Mouse (Mus musculus) lung, embryonic 15.5 days (tissue): ENCODE results near the gene Olfr288. TPM values are rescaled to one million over a fixed set of nuclear protein-coding genes. Genes with fewer than 3 reads are reported as not detected.

Experiments used
- ATAC-seq: fragments of 200-750 bp; cut with Nextera tagmentation; 2 replicates; pipeline ENCODE4 v1.8.0; 2017; ENCODE audit warnings: moderate number of reproducible peaks, borderline replicate concordance; ENCODE audit not compliant: low FRiP score, low TSS enrichment; ENCODE audit errors: extremely low read depth
- H3K27ac ChIP-seq: fragments of 300-500 bp; sonication (generic); 2 replicates; pipeline ENCODE4 v1.5.1; 2015; ENCODE audit warnings: moderate library complexity, mild to moderate bottlenecking, inconsistent platforms
- H3K27me3 ChIP-seq: fragments of 300-500 bp; sonication (generic); 2 replicates; pipeline ENCODE4 v1.6.1; 2015; ENCODE audit warnings: inconsistent platforms
- H3K36me3 ChIP-seq: fragments of 300-500 bp; sonication (generic); 2 replicates; pipeline ENCODE4 v1.6.1; 2015; ENCODE audit warnings: inconsistent platforms
- H3K4me1 ChIP-seq: fragments of 300-500 bp; sonication (generic); 2 replicates; pipeline ENCODE4 v1.6.1; 2015; ENCODE audit warnings: inconsistent platforms
- H3K4me2 ChIP-seq: fragments of 300-500 bp; sonication (generic); 2 replicates; pipeline ENCODE4 v1.6.1; 2015; ENCODE audit warnings: inconsistent platforms, mild to moderate bottlenecking, moderate library complexity
- H3K4me3 ChIP-seq: fragments of 300-500 bp; sonication (generic); 2 replicates; pipeline ENCODE4 v1.5.1; 2015; ENCODE audit warnings: mild to moderate bottlenecking, inconsistent platforms
- H3K9ac ChIP-seq: fragments of 300-500 bp; sonication (generic); 2 replicates; pipeline ENCODE4 v1.6.1; 2015; ENCODE audit warnings: inconsistent platforms
- H3K9me3 ChIP-seq: fragments of 300-500 bp; sonication (generic); 2 replicates; pipeline ENCODE4 v1.6.1; 2016; ENCODE audit warnings: inconsistent platforms
- WGBS: fragments of 180-500 bp; shearing (Covaris S2); methylation state at CpG from one replicate; pipeline ENCODE4 v1.1.7; 2015; 5-methylcytosine and 5-hydroxymethylcytosine counted together
- polyA plus RNA-seq: library from polyadenylated mRNA; unstranded; fragments of >200 nt; fragmentation: Nextera tagmentation; extraction: Ambion mirVana; gene quantifications from 2 replicates; pipeline ENCODE4 v1.2.1, GENCODE M21; 2015

Olfr288 gene
- polyA plus RNA-seq, 1 experiment from 2014 or later: not detected

DNA sequence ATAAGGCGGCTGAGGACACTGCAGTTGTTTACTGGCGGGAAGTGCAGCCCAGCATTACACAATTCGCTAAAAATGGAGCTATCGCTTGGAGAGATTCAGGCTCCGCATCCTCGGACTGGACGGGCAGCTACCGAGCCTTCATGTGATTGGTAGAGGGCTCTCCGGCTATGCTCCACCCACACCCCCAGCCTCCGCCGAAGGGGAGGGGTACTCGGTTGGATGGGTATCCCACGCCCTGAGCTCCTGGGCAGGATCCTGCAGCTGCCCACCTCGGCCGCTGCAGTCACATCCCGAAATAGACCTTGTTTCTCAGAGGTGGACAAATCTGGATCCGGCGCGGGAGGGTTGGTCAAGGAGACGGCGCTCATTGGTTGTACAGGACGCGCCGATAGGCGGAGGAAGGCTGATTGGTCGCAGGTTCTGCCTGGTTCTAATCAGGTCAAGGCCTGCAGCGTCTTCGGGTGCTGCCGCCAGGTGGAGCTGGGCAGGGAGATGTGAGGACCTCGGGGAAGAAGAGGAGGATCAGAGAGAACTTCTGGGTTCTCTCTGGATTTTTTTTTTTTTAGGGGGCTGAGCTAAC, 14.1 kb downstream of the Olfr288 start:
- H3K27ac ChIP-seq: peak overlapping the region; percentile 20; the same call in 1 of the 2 replicates
- H3K36me3 ChIP-seq: no peaks in the 10 kb centered on the region
- under 1% methylated on average over 30 of the region's 30 CpGs for WGBS
- peak overlapping the region; percentile 63 for H3K4me3 ChIP-seq
- ATAC-seq: peak; percentile 97
- 0 out of 2 replicates have a peak overlapping the region, but pooled peaks have one; percentile 0 for H3K9ac ChIP-seq
- peaks cover 12% of the 10 kb centered on the region for H3K4me1 ChIP-seq
- peak overlapping the region; percentile 78 for H3K4me2 ChIP-seq
- peaks cover 24% of the 10 kb centered on the region; the same call in 1 of the 2 replicates for H3K27me3 ChIP-seq
- no peaks in the 10 kb centered on the region for H3K9me3 ChIP-seq

DNA sequence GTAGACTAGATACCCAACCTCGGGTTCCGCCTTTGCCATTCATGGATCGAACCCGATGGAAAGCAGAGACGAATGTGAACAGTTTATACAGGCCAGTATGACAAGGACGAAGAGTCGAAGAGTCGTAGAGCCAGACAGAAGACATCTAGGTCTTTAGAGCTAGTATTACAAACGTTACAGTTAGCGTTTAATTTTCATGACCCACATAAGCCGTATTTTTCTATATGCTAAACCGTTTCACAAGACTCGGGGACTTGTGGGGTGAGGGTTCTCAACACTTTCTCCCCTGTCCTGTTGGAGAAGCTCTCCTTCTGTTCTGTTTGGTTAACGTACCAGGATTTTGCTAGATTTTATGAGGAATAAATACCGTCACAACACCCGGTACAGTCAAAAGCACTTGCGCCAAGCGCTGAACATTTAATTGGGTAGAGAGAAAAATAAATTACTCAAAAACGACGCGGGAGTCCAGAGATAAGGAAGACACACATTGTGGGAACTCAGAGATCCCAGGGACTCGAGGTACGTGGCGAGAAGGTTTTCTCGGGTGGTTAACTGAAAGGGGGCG, 14.7 kb downstream of the Olfr288 start:
- no peak for ATAC-seq
- no peaks in the 10 kb centered on the region for H3K36me3 ChIP-seq
- H3K9me3 ChIP-seq: no peaks in the 10 kb centered on the region
- H3K27ac ChIP-seq: peak overlapping the region; percentile 20; the same call in 1 of the 2 replicates
- 0 out of 2 replicates have a peak overlapping the region, but pooled peaks have one; percentile 0 for H3K9ac ChIP-seq
- H3K4me1 ChIP-seq: peaks cover 12% of the 10 kb centered on the region
- H3K27me3 ChIP-seq: peaks cover 29% of the 10 kb centered on the region; the same call in 1 of the 2 replicates
- peak overlapping the region; percentile 63 for H3K4me3 ChIP-seq
- peak overlapping the region; percentile 78 for H3K4me2 ChIP-seq
- WGBS: 8% methylated on average over 26 of the region's 26 CpGs

DNA sequence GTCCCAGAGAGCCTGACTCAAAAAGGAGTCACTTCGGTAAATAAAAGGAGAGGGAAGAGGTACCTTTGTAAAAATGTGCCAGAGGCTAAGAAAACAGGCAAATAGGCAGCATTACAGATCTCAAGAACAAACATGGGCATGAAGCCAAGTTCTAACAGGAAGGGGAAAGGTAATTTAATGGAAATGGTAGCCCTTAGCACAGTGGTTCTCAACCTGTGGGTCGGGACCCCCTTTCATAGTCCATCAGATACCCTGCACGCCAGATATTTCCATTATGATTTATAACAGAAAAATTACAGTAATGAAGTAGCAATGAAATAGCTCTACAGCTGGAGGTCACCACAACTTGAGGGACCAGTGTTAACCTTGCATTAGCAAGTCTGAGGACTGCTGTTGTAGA, 18.0 kb downstream of the Olfr288 start:
- no peaks in the 10 kb centered on the region for H3K9me3 ChIP-seq
- WGBS: 53% methylated on average over 3 of the region's 3 CpGs
- H3K27ac ChIP-seq: no peak overlapping the region
- no peak for ATAC-seq
- H3K9ac ChIP-seq: no peak overlapping the region
- H3K36me3 ChIP-seq: no peaks in the 10 kb centered on the region
- H3K27me3 ChIP-seq: peaks cover 53% of the 10 kb centered on the region; the same call in 1 of the 2 replicates
- peaks cover 12% of the 10 kb centered on the region for H3K4me1 ChIP-seq
- no peak overlapping the region for H3K4me3 ChIP-seq
- H3K4me2 ChIP-seq: no peak overlapping the region

DNA sequence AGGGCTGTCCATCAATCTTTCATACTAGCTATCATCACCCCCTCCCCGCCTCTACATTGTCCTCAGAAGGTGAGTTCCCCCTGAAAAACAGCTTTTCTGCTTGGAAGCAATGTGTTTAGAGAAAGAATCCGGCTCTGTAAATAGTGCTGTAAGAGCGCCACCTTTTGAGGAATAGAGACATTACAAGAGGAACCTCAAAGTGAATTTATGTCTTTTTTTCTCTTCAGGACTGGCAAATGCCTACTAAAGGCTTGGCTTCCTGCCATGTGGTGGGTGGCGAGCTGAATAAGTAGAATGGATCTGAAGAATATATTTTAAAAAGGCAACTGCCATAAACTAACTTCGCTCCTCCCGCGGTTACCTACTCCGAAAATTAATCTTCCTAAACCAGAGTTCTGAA, 21.5 kb downstream of the Olfr288 start:
- Histone ChIP-seq H3K4me2 (no peak overlapping the region), H3K4me3 (no peak overlapping the region), H3K36me3 (no peaks in the 10 kb centered on the region), H3K9me3 (no peaks in the 10 kb centered on the region), H3K4me1 (no peaks in the 10 kb centered on the region), H3K27ac (no peak overlapping the region), H3K9ac (no peak overlapping the region), H3K27me3 (peaks cover 79% of the 10 kb centered on the region)
- ATAC-seq: no peak
- 36% methylated on average over 8 of the region's 8 CpGs for WGBS

DNA sequence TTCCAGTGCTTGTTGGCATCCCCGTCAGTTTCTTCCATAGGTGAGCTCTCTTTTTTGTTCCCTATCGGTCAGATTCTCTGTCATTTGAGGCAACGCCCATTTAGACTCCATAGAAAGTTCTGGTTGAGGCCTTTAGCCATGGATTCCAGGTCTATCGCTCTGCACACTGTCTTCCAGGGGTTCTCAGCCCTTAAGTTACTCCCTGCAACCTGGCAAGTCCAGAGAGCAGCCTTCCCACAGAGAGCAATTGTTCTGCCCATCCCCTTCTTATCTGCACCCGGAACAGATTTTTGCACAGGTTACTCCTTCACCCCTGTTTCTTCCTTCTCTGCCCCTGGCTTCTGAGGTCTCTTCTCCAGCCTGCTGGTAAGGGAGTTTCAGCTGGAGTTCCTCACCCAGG, 23.2 kb downstream of the Olfr288 start:
- H3K27ac ChIP-seq: no peak overlapping the region
- peaks cover 85% of the 10 kb centered on the region for H3K27me3 ChIP-seq
- H3K4me1 ChIP-seq: peaks cover 11% of the 10 kb centered on the region
- 69% methylated on average over 5 of the region's 5 CpGs for WGBS
- no peak overlapping the region for H3K4me2 ChIP-seq
- no peak overlapping the region for H3K4me3 ChIP-seq
- H3K9ac ChIP-seq: no peak overlapping the region
- ATAC-seq: no peak
- no peaks in the 10 kb centered on the region for H3K36me3 ChIP-seq
- no peaks in the 10 kb centered on the region for H3K9me3 ChIP-seq

DNA sequence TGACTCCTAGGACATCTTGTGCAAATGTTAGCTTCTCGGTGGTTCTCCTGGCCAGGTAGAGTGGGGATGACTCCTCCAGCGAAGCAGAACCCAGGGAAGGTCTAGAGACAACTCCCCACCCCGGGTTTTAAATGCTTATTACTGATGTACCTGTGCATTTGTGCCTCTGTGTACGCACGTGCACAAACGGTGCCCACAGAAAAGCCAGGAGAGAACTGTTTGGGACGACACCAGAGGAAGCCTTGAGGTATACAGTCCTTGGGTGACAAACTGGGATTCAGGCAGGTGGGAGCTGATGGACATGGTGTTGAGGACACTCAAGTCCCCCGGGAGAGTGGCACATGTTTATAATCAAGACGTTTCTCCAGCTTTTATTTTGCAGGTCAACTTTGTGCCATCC, 24.4 kb downstream of the Olfr288 start:
- Histone ChIP-seq H3K4me2 (no peak overlapping the region), H3K36me3 (no peaks in the 10 kb centered on the region), H3K9ac (no peak overlapping the region), H3K4me3 (no peak overlapping the region), H3K4me1 (peaks cover 11% of the 10 kb centered on the region), H3K9me3 (no peaks in the 10 kb centered on the region), H3K27ac (no peak overlapping the region), H3K27me3 (peaks cover 88% of the 10 kb centered on the region)
- ATAC-seq: no peak
- 60% methylated on average over 9 of the region's 9 CpGs for WGBS

DNA sequence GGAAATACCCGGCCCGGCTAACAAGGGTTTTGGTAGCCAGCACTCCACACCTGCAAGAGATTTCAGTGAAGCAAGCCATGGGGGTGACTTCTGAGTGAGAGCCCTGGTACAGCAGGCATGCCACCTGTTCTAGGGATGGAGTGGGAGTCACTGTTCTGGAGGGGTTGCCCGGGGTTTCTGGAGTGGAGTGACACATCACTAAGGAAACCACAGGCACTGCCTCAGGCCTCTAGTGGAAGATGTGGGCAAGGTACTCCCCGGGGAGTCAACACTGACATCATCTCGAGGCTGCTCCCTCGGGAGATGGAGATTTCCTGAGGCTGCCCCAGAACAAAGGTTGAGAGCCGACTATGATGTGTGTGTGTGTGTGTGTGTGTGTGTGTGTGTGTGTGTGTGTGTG, 25.0 kb downstream of the Olfr288 start:
- H3K36me3 ChIP-seq: no peaks in the 10 kb centered on the region
- 32% methylated on average over 7 of the region's 7 CpGs for WGBS
- H3K27ac ChIP-seq: no peak overlapping the region
- H3K9ac ChIP-seq: no peak overlapping the region
- H3K4me3 ChIP-seq: no peak overlapping the region
- peaks cover 89% of the 10 kb centered on the region for H3K27me3 ChIP-seq
- no peak for ATAC-seq
- H3K4me1 ChIP-seq: peaks cover 11% of the 10 kb centered on the region
- H3K9me3 ChIP-seq: no peaks in the 10 kb centered on the region
- H3K4me2 ChIP-seq: no peak overlapping the region

DNA sequence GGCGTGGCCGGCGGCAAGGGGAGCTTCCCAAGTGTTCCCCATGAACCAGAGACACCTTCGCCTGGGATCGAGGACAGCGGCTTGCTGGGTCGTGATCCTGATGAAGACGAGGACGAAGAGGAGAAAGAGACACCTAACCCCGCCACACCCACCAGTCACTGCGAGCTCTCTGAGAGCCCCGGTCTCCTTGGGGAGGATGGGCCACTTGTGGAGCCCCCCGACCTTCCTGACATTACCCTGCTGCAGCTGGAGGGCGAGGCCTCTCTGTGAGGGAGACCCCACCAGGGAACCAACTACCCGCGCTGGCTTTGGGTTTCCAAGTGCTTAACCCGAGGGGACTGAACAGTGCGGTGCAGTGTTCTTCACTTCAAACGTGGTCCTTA, 26.7 kb downstream of the Olfr288 start:
- no peak overlapping the region for H3K9ac ChIP-seq
- H3K27me3 ChIP-seq: peaks cover 87% of the 10 kb centered on the region
- 5% methylated on average over 19 of the region's 19 CpGs for WGBS
- peaks cover 11% of the 10 kb centered on the region for H3K4me1 ChIP-seq
- no peak for ATAC-seq
- H3K4me3 ChIP-seq: no peak overlapping the region
- no peaks in the 10 kb centered on the region for H3K9me3 ChIP-seq
- H3K4me2 ChIP-seq: no peak overlapping the region
- H3K36me3 ChIP-seq: no peaks in the 10 kb centered on the region
- no peak overlapping the region for H3K27ac ChIP-seq

DNA sequence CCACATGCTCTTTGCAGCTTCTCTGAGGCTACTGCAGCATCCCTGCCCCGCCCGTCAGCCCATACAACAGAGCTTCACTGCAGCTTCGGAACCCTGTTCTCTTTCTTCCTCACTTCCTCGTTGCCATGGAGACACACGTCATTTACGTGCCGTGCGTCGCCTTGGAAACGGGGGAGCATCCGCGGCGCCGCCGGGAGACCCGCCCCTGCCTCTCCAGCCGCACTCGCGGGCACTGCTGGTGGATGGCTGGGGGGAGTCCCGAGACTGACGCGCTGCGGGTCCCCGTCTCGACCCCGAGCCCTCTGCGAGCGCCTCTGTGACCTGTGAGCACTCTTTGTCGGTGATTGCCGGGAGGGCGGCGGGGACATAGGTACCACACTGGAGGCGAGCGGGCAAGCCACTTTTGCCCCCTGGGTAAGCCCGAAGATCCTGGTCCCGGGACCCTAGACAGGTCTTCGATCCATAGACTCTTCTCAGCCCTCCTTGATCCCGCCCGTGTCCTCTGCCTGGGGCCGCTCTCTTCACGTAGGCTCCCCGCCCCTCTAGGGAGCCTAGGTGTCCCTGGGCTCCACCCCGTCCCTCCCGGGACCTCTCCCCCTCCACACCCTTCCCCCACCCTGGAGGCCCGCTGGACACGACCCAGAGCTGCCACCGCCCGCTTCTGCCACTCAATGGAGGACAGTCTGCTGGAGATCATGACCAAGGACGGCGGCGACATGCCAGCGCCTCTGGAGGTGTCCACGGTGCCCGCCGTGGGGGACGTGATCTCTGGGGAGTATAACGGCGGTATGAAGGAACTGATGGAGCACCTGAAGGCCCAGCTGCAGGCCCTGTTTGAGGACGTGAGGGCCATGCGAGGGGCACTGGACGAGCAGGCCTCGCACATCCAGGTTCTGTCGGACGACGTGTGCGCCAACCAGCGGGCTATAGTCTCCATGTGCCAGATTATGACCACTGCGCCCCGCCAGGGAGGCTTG, 27.4 kb downstream of the Olfr288 start:
- Histone ChIP-seq H3K27me3 (peaks cover 80% of the 10 kb centered on the region), H3K4me1 (peaks cover 11% of the 10 kb centered on the region), H3K9me3 (no peaks in the 10 kb centered on the region), H3K9ac (no peak overlapping the region), H3K36me3 (no peaks in the 10 kb centered on the region), H3K4me2 (peak overlapping the region; percentile 58), H3K27ac (no peak overlapping the region), H3K4me3 (peak overlapping the region; percentile 32)
- 2% methylated on average over 69 of the region's 69 CpGs for WGBS
- peak; percentile 83; the same call in 1 of the 2 replicates for ATAC-seq

DNA sequence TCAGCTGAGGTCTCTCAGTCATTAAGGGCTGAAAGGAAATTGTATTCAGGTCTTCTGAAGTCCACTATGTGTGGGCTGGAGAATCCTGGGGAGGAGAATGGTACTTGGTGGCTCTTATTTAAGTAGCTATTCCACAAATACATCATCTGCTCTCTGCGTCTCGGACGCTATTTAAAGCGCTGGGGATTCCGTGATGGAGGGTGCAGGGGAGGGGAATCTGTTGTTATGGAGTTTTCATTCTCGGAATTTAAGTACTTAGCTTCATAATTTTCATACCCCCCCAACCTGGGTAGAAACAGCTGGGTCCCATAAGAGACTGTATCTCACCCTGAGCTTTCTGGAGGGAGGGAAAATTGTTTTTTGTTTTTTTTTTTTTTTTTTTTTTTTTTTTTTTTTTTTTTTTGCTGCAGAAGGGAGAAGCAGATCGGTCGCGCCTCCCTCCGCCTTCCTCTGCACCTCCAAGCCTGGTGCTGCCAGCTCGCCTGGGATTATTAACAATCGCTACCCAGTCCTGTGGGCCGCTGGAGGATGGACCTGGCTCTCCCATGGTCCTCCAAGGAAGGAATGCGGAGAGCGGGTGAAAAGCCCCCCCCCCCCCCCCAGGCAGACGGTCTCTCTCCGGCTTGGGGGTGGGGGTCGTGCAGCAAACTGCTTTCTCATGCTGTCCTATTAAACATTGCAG, 28.2 kb downstream of the Olfr288 start, which contains the start of gene Ccdc184:
TSS of gene Ccdc184 (plus strand) at position 196 of the 682 bp plus-strand sequence.
- Histone ChIP-seq H3K27me3 (peaks cover 74% of the 10 kb centered on the region), H3K36me3 (no peaks in the 10 kb centered on the region), H3K4me1 (peaks cover 11% of the 10 kb centered on the region), H3K9ac (no peak within 1 kb of the TSS), H3K9me3 (no peaks in the 10 kb centered on the region), H3K27ac (no peak within 1 kb of the TSS), H3K4me3 (peak within 1 kb of the TSS; percentile 32), H3K4me2 (peak within 1 kb of the TSS; percentile 58)
- WGBS: 5% methylated on average over 18 of the region's 18 CpGs
- peak; percentile 16; the same call in 1 of the 2 replicates for ATAC-seq

DNA sequence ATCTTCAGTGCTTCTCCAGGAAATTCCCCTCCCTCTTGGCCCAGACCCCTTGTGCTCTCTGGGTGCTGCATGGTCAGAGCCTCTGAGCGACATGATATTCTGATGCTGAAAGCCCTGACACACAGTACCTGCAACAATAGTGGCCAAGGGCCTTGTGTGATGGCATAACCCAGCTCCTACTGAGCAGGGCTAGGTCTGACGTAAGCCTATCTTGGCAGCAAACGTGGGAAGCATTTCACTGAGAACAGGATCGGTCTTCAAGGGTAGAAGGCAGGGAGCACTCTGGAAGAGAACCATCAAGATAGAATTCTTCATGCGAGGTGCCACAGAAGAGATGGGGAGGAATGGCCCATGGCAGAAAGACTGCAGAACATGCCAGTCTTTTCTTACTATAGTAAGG, 29.8 kb downstream of the Olfr288 start, which contains the start of gene Asb8:
TSS of gene Asb8 (minus strand) at position 101 of the 400 bp plus-strand sequence.
- H3K27me3 ChIP-seq: peaks cover 59% of the 10 kb centered on the region
- peaks cover 11% of the 10 kb centered on the region for H3K4me1 ChIP-seq
- no peak within 1 kb of the TSS for H3K4me2 ChIP-seq
- WGBS: 69% methylated on average over 5 of the region's 5 CpGs
- no peaks in the 10 kb centered on the region for H3K36me3 ChIP-seq
- ATAC-seq: no peak
- no peak within 1 kb of the TSS for H3K9ac ChIP-seq
- H3K9me3 ChIP-seq: no peaks in the 10 kb centered on the region
- H3K27ac ChIP-seq: no peak within 1 kb of the TSS
- H3K4me3 ChIP-seq: no peak within 1 kb of the TSS
